15 mouse cellular contexts compared by ENCODE assay signal in genomic region chr7:96842477-96843255, GRCm38 (mm10).
DNase-seq lines count a peak whose midpoint lies in the region; ATAC-seq lines count a peak whose summit lies in the region.
"Had no signal": no experiment of that assay in that cellular context is flagged by ENCODE, and none has a peak within 500 bp of the region (broad histone marks: within the 10 kb centered on the region; RNA-seq: fewer than 3 reads in every experiment).

No protein-coding gene starts in this region.

- DNase-seq in left cerebral cortex, postnatal 14 days (ENCODE audit: low spot score in 2 of 2) = no peak
- no peak for DNase-seq in thymus, postnatal 4 days
- DNase-seq: B cell, adult 2 months; cerebellum, postnatal 14 days; kidney, postnatal 4 days; liver, embryonic 13.5 days; thymus, postnatal 25 days had no signal

- H3K9me3 ChIP-seq in forebrain, embryonic 13.5 days (replicated peaks) = no peaks in the 10 kb centered on the region
- H3K9me3 ChIP-seq in forebrain, embryonic 16.5 days (ENCODE audit: control insufficient read depth, low read length) = no peaks in the 10 kb centered on the region
- H3K9me3 ChIP-seq in midbrain, embryonic 12.5 days = no peaks in the 10 kb centered on the region
- no peaks in the 10 kb centered on the region for H3K9me3 ChIP-seq in midbrain, embryonic 16.5 days (replicated peaks; ENCODE audit: control insufficient read depth, low read length, poor library complexity, severe bottlenecking)
- H3K9me3 ChIP-seq in intestine, embryonic 16.5 days (ENCODE audit: control insufficient read depth, low read length) = no peaks in the 10 kb centered on the region
- H3K9me3 ChIP-seq in stomach, embryonic 15.5 days = no peaks in the 10 kb centered on the region
- H3K9me3 ChIP-seq: liver, embryonic 13.5 days had no signal

- H3K4me3 ChIP-seq in forebrain, embryonic 13.5 days = no peak overlapping the region
- no peak overlapping the region for H3K4me3 ChIP-seq in forebrain, embryonic 16.5 days (replicated peaks; ENCODE audit: low read length)
- no peak overlapping the region for H3K4me3 ChIP-seq in midbrain, embryonic 12.5 days
- no peak overlapping the region for H3K4me3 ChIP-seq in midbrain, embryonic 16.5 days (ENCODE audit: low read depth, low read length)
- no peak overlapping the region for H3K4me3 ChIP-seq in intestine, embryonic 16.5 days (ENCODE audit: low read length)
- no peak overlapping the region for H3K4me3 ChIP-seq in stomach, embryonic 15.5 days (replicated peaks)
- H3K4me3 ChIP-seq: erythroblast, embryonic 14.5 days; left cerebral cortex, adult 2 months; liver, embryonic 13.5 days had no signal

- H3K4me2 ChIP-seq in forebrain, embryonic 13.5 days = no peak overlapping the region
- no peak overlapping the region for H3K4me2 ChIP-seq in forebrain, embryonic 16.5 days (ENCODE audit: low read length)
- no peak overlapping the region for H3K4me2 ChIP-seq in midbrain, embryonic 12.5 days (replicated peaks)
- no peak overlapping the region for H3K4me2 ChIP-seq in midbrain, embryonic 16.5 days (ENCODE audit: low read length)
- no peak overlapping the region for H3K4me2 ChIP-seq in intestine, embryonic 16.5 days (ENCODE audit: low read depth, low read length)
- no peak overlapping the region for H3K4me2 ChIP-seq in stomach, embryonic 15.5 days
- H3K4me2 ChIP-seq: liver, embryonic 13.5 days had no signal

- 58% methylated on average over 12 of the region's 12 CpGs for WGBS in forebrain, embryonic 13.5 days
- WGBS in forebrain, embryonic 16.5 days = 55% methylated on average over 12 of the region's 12 CpGs
- 56% methylated on average over 12 of the region's 12 CpGs for WGBS in midbrain, embryonic 12.5 days
- WGBS in midbrain, embryonic 16.5 days = 49% methylated on average over 12 of the region's 12 CpGs
- 68% methylated on average over 12 of the region's 12 CpGs for WGBS in intestine, embryonic 16.5 days
- 69% methylated on average over 12 of the region's 12 CpGs for WGBS in stomach, embryonic 15.5 days

- H3K27me3 ChIP-seq in forebrain, embryonic 13.5 days = no peaks in the 10 kb centered on the region
- no peaks in the 10 kb centered on the region for H3K27me3 ChIP-seq in forebrain, embryonic 16.5 days (replicated peaks; ENCODE audit: control insufficient read depth, insufficient read depth, low read length)
- H3K27me3 ChIP-seq in midbrain, embryonic 12.5 days = no peaks in the 10 kb centered on the region
- H3K27me3 ChIP-seq in midbrain, embryonic 16.5 days (ENCODE audit: control insufficient read depth, insufficient read depth, low read depth, low read length) = no peaks in the 10 kb centered on the region
- no peaks in the 10 kb centered on the region for H3K27me3 ChIP-seq in intestine, embryonic 16.5 days (replicated peaks; ENCODE audit: control insufficient read depth, insufficient read depth, low read length)
- H3K27me3 ChIP-seq in stomach, embryonic 15.5 days (replicated peaks) = no peaks in the 10 kb centered on the region
- H3K27me3 ChIP-seq: liver, embryonic 13.5 days had no signal

- no peak overlapping the region for H3K27ac ChIP-seq in forebrain, embryonic 13.5 days
- no peak overlapping the region for H3K27ac ChIP-seq in forebrain, embryonic 16.5 days (ENCODE audit: low read length)
- no peak overlapping the region for H3K27ac ChIP-seq in midbrain, embryonic 12.5 days (replicated peaks)
- H3K27ac ChIP-seq in midbrain, embryonic 16.5 days (ENCODE audit: low read length) = no peak overlapping the region
- peak overlapping the region; percentile 31 for H3K27ac ChIP-seq in intestine, embryonic 16.5 days (ENCODE audit: low read length)
- H3K27ac ChIP-seq in stomach, embryonic 15.5 days = no peak overlapping the region
- H3K27ac ChIP-seq: left cerebral cortex, adult 2 months; liver, embryonic 13.5 days had no signal

- ATAC-seq in forebrain, embryonic 13.5 days = peak; percentile 27; the same call in 1 of the 2 replicates
- ATAC-seq in forebrain, embryonic 16.5 days = no peak
- ATAC-seq in midbrain, embryonic 12.5 days (ENCODE audit: low FRiP score, low read depth) = peak; percentile 56; the same call in 1 of the 2 replicates
- ATAC-seq in midbrain, embryonic 16.5 days = no peak
- ATAC-seq in intestine, embryonic 16.5 days = no peak
- 0 out of 2 replicates have a peak, but pooled peaks have one; percentile 15 for ATAC-seq in stomach, embryonic 15.5 days (ENCODE audit: insufficient read depth, low FRiP score, low read depth)

- peaks cover 20% of the 10 kb centered on the region for H3K4me1 ChIP-seq in forebrain, embryonic 13.5 days
- 0 out of 2 replicates have a peak, but pooled peaks cover 3% of the 10 kb centered on the region for H3K4me1 ChIP-seq in forebrain, embryonic 16.5 days (replicated peaks; ENCODE audit: control insufficient read depth, insufficient read depth, low read length)
- peaks cover 15% of the 10 kb centered on the region for H3K4me1 ChIP-seq in midbrain, embryonic 12.5 days
- peaks cover 3% of the 10 kb centered on the region; the same call in 1 of the 2 replicates for H3K4me1 ChIP-seq in midbrain, embryonic 16.5 days (ENCODE audit: control insufficient read depth, insufficient read depth, low read length)
- H3K4me1 ChIP-seq in intestine, embryonic 16.5 days (ENCODE audit: control insufficient read depth, insufficient read depth, low read length) = peaks cover 13% of the 10 kb centered on the region
- H3K4me1 ChIP-seq in stomach, embryonic 15.5 days = no peaks in the 10 kb centered on the region

- H3K36me3 ChIP-seq in forebrain, embryonic 13.5 days (ENCODE audit: poor library complexity, severe bottlenecking) = peaks cover 60% of the 10 kb centered on the region
- no peaks in the 10 kb centered on the region for H3K36me3 ChIP-seq in forebrain, embryonic 16.5 days (ENCODE audit: control insufficient read depth, insufficient read depth)
- H3K36me3 ChIP-seq in midbrain, embryonic 12.5 days = peaks cover 23% of the 10 kb centered on the region
- peaks cover 6% of the 10 kb centered on the region for H3K36me3 ChIP-seq in midbrain, embryonic 16.5 days (ENCODE audit: control insufficient read depth, insufficient read depth, low read length)
- H3K36me3 ChIP-seq in intestine, embryonic 16.5 days (ENCODE audit: control insufficient read depth, insufficient read depth, low read length) = no peaks in the 10 kb centered on the region
- H3K36me3 ChIP-seq in stomach, embryonic 15.5 days = no peaks in the 10 kb centered on the region
- H3K36me3 ChIP-seq: liver, embryonic 13.5 days had no signal

- no peak overlapping the region for H3K9ac ChIP-seq in forebrain, embryonic 13.5 days
- H3K9ac ChIP-seq in forebrain, embryonic 16.5 days (replicated peaks; ENCODE audit: low read depth, low read length) = no peak overlapping the region
- H3K9ac ChIP-seq in midbrain, embryonic 12.5 days (replicated peaks) = no peak overlapping the region
- H3K9ac ChIP-seq in midbrain, embryonic 16.5 days (ENCODE audit: low read depth, low read length) = no peak overlapping the region
- H3K9ac ChIP-seq in intestine, embryonic 16.5 days (ENCODE audit: low read depth, low read length) = no peak overlapping the region
- no peak overlapping the region for H3K9ac ChIP-seq in stomach, embryonic 15.5 days
- H3K9ac ChIP-seq: liver, embryonic 13.5 days had no signal

- intact Hi-C loops in left cerebral cortex, postnatal 14 days (cut with DNase I) = no loop called here

Comparison
In these comparisons a context has a peak if more than half of its experiments do, and no peak if none do; other contexts are left out.
1. ATAC-seq: peak in forebrain, embryonic 13.5 days (single experiment), midbrain, embryonic 12.5 days (single experiment) and stomach, embryonic 15.5 days (single experiment); none in forebrain, embryonic 16.5 days (single experiment), midbrain, embryonic 16.5 days (single experiment) and intestine, embryonic 16.5 days (single experiment).